Mouse (Mus musculus) layer of hippocampus, adult 9-10 months (tissue): ENCODE measurements at regions not wholly inside any gene's neighbourhood (a gene's known extent, or its start where the extent isn't known, plus 50 kb on each side); places are given as distances from the start of the nearest gene placed in this dataset.
"Not testable (repeated sequence)": the region's sequence is repeated elsewhere in the genome, so short reads cannot be mapped to it uniquely, and the experiment has no call there.

Experiments used
- DNase-seq: peaks from one replicate; pipeline ENCODE4 v3.0.0; 2022; ENCODE audit warnings: low spot score

GRCm38 (mm10) chr14:84157412-84157811 is 286.0 kb upstream of the Pcdh17 start:
- no peak for DNase-seq

GRCm38 (mm10) chr14:84175446-84175845 is 267.9 kb upstream of the Pcdh17 start:
- DNase-seq, result peak; percentile 43

GRCm38 (mm10) chr14:84210949-84211348 is 232.4 kb upstream of the Pcdh17 start:
- no peak for DNase-seq

GRCm38 (mm10) chr14:84222996-84223395 is 220.4 kb upstream of the Pcdh17 start:
- no peak for DNase-seq

GRCm38 (mm10) chr14:84223924-84224323 is 219.4 kb upstream of the Pcdh17 start:
- no peak for DNase-seq

GRCm38 (mm10) chr14:84248006-84248405 is 195.4 kb upstream of the Pcdh17 start:
- not testable (repeated sequence) for DNase-seq

- no peak for DNase-seq
Measured at GRCm38 (mm10) chr14:84252583-84252982, 190.8 kb upstream of the Pcdh17 start.

GRCm38 (mm10) chr14:84257671-84258070 is 185.7 kb upstream of the Pcdh17 start:
- DNase-seq, result peak; percentile 22

- DNase-seq, result no peak
Measured at GRCm38 (mm10) chr14:84258633-84259032, 184.7 kb upstream of the Pcdh17 start.

- DNase-seq, result no peak
Measured at GRCm38 (mm10) chr14:84263936-84264335, 179.4 kb upstream of the Pcdh17 start.

- no peak for DNase-seq
Measured at GRCm38 (mm10) chr14:84266217-84266616, 177.1 kb upstream of the Pcdh17 start.

GRCm38 (mm10) chr14:84283440-84284203 is 159.7 kb upstream of the Pcdh17 start:
- no peak for DNase-seq

- no peak for DNase-seq
Measured at GRCm38 (mm10) chr14:84320738-84321137, 122.6 kb upstream of the Pcdh17 start.

- no peak for DNase-seq
Measured at GRCm38 (mm10) chr14:84339604-84340003, 103.8 kb upstream of the Pcdh17 start.
